Mouse (Mus musculus) G1E (cell line): ENCODE results near the gene Ppp1r9a.

Experiments
- CTCF ChIP-seq: IDR thresholded peaks from 2 replicates; pipeline ENCODE4 v1.5.1; 2012; ENCODE audit warnings: low read depth, low read length, inconsistent platforms, mixed read lengths
- GATA1 ChIP-seq: IDR thresholded peaks from 2 replicates; pipeline ENCODE4 v1.6.1; 2012; ENCODE audit warnings: borderline replicate concordance, low read length, inconsistent platforms, mixed read lengths
- GATA2 ChIP-seq: IDR thresholded peaks from 2 replicates; pipeline ENCODE4 v1.6.1; 2012; ENCODE audit warnings: low read depth, low read length, inconsistent platforms, borderline replicate concordance
- POLR2AphosphoS5 ChIP-seq: IDR thresholded peaks from 2 replicates; pipeline ENCODE4 v1.6.1; 2012; ENCODE audit warnings: low read depth, low read length, inconsistent platforms; ENCODE audit not compliant: insufficient replicate concordance
- TAL1 ChIP-seq: conservative IDR thresholded peaks from 2 replicates; pipeline ENCODE4 v1.6.1; 2012; ENCODE audit warnings: low read depth, low read length, inconsistent platforms, mixed read lengths

DNA sequence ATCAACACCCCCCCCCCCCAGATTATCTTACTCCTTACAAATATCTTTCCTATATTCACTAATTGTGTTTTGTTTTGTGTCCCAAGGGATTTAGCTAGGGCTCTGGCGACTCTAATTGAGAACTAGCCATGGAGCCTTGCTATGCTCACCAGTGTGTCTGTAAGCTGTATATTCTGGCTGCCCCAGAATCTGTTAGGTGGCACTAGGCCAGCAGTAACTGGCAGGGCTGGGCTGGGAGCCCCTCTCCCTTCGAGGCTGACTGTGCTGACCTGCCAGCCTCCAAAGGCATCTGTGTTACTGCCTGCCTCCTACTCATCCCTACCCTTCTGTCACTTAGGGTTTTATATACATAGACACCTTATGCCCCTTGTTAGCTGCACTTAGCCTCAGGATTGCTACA, 200.0 kb downstream of the Ppp1r9a start:
- no peak for TF ChIP-seq CTCF
- no peak for TF ChIP-seq TAL1
- TF ChIP-seq GATA1: no peak
- no peak for TF ChIP-seq POLR2AphosphoS5
- TF ChIP-seq GATA2: no peak
